Mouse (Mus musculus) intestine, postnatal 0 days (tissue): ENCODE measurements around the gene Nmnat1. TPM values are rescaled to one million over a fixed set of nuclear protein-coding genes. Genes with fewer than 3 reads are reported as not detected.

Experiments
- ATAC-seq: fragments of 200-750 bp; cut with Nextera tagmentation; 2 replicates; pipeline ENCODE4 v1.8.0; 2017; ENCODE audit warnings: mild to moderate bottlenecking, moderate TSS enrichment, moderate library complexity
- H3K27ac ChIP-seq: fragments of 300-500 bp; sonication (generic); 2 replicates; pipeline ENCODE4 v1.5.1; 2014; ENCODE audit warnings: mild to moderate bottlenecking, low read depth, low read length, moderate library complexity
- H3K27me3 ChIP-seq: fragments of 300-500 bp; sonication (generic); replicated peaks from 2 replicates; pipeline ENCODE4 v1.6.1; 2014; ENCODE audit warnings: low read length, mixed read lengths; ENCODE audit not compliant: control insufficient read depth, insufficient read depth
- H3K36me3 ChIP-seq: fragments of 300-500 bp; sonication (generic); 2 replicates; pipeline ENCODE4 v1.6.1; 2014; ENCODE audit warnings: mild to moderate bottlenecking, moderate library complexity; ENCODE audit not compliant: control insufficient read depth, insufficient read depth
- H3K4me1 ChIP-seq: fragments of 300-500 bp; sonication (generic); replicated peaks from 2 replicates; pipeline ENCODE4 v1.6.1; 2014; ENCODE audit warnings: antibody characterized with exemption, low read length, mixed read lengths; ENCODE audit not compliant: control insufficient read depth, insufficient read depth
- H3K4me2 ChIP-seq: fragments of 300-500 bp; sonication (generic); replicated peaks from 2 replicates; pipeline ENCODE4 v1.6.1; 2014; ENCODE audit warnings: low read depth, mild to moderate bottlenecking, moderate library complexity
- H3K4me3 ChIP-seq: fragments of 300-500 bp; sonication (generic); 2 replicates; pipeline ENCODE4 v1.5.1; 2014; ENCODE audit warnings: low read depth, low read length
- H3K9ac ChIP-seq: fragments of 300-500 bp; sonication (generic); 2 replicates; pipeline ENCODE4 v1.6.1; 2014; ENCODE audit warnings: mild to moderate bottlenecking, low read depth, low read length
- H3K9me3 ChIP-seq: fragments of 300-500 bp; sonication (generic); 2 replicates; pipeline ENCODE4 v1.6.1; 2016; ENCODE audit warnings: mixed run types; ENCODE audit not compliant: control insufficient read depth
- CTCF ChIP-seq: sonication (generic); IDR thresholded peaks from 2 replicates; pipeline ENCODE4 v1.5.1; 2016; ENCODE audit warnings: low read depth, mild to moderate bottlenecking, control low read depth, antibody characterized with exemption, moderate library complexity
- WGBS: fragments of 180-500 bp; shearing (Covaris S2); extraction: QIAGEN DNeasy Blood & Tissue Kit; methylation state at CpG from one replicate; pipeline ENCODE4 v1.1.7; 2014; 5-methylcytosine and 5-hydroxymethylcytosine counted together
- polyA plus RNA-seq: library from polyadenylated mRNA; unstranded; fragments of >200 nt; fragmentation: Nextera tagmentation; extraction: Ambion mirVana; gene quantifications from 2 replicates; pipeline ENCODE4 v1.2.1, GENCODE M21; 2015

Gene Nmnat1
- polyA plus RNA-seq, 1 experiment from 2014 or later = 10.8 TPM

DNA sequence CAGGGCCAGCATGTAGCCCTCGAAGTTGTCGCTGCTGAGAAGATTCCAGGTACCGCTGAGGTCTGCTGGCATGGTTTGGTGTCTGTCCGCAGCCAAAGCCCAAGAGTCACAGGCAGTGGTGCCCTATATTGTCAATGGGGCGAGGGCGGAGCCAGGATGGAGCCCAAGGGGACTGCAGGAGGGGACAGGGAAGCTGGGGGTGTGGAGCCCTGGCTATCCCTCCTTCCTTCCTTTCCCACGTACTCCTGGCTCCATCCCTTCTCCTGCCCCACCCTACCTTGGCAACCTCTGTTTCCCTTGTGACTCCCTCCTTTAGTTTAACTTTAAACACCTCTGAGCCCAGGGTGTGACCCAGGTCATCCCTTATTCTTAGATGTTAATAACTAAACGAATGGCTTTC, 30.1 kb downstream of the Nmnat1 start, which contains the start of gene Rbp7:
Gene Rbp7, minus strand, starts transcription at position 100 of the 400 bp plus-strand sequence.
- H3K4me1 ChIP-seq = no peaks in the 10 kb centered on the region
- no peak for ATAC-seq
- TF ChIP-seq CTCF = no peak
- WGBS = 48% methylated on average over 8 of the region's 8 CpGs
- no peaks in the 10 kb centered on the region for H3K36me3 ChIP-seq
- no peaks in the 10 kb centered on the region for H3K27me3 ChIP-seq
- H3K4me2 ChIP-seq = no peak within 1 kb of the TSS
- H3K9ac ChIP-seq = no peak within 1 kb of the TSS
- no peaks in the 10 kb centered on the region for H3K9me3 ChIP-seq
- no peak within 1 kb of the TSS for H3K27ac ChIP-seq
- no peak within 1 kb of the TSS for H3K4me3 ChIP-seq

DNA sequence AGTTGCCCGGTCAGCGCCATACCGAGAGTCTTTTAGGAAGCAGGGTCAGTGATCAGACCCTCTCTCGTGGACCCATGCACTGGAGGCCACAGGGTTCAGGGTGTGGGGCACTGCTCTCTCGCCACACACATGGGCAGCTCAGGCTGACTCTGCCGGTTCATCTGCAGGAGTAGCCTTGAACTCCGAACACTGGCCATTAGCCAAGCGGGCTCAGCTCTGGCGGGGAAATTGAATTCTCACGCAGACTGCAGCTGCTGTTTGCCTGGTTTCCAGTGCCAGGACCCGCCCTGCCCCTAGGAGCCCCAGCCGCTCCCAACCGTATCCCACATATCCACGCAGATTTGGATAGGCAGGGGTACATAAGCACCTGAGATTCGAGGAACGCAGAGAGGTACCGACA, 30.7 kb downstream of the Nmnat1 start:
- H3K36me3 ChIP-seq = no peaks in the 10 kb centered on the region
- no peak for TF ChIP-seq CTCF
- H3K4me2 ChIP-seq = no peak overlapping the region
- no peak for ATAC-seq
- H3K4me3 ChIP-seq = no peak overlapping the region
- no peaks in the 10 kb centered on the region for H3K9me3 ChIP-seq
- 62% methylated on average over 17 of the region's 17 CpGs for WGBS
- H3K4me1 ChIP-seq = no peaks in the 10 kb centered on the region
- no peak overlapping the region for H3K9ac ChIP-seq
- no peaks in the 10 kb centered on the region for H3K27me3 ChIP-seq
- no peak overlapping the region for H3K27ac ChIP-seq

- Histone ChIP-seq H3K36me3 (no peaks in the 10 kb centered on the region), H3K27me3 (no peaks in the 10 kb centered on the region), H3K4me1 (no peaks in the 10 kb centered on the region), H3K9ac (no peak overlapping the region), H3K9me3 (no peaks in the 10 kb centered on the region), H3K4me3 (no peak overlapping the region), H3K27ac (no peak overlapping the region), H3K4me2 (no peak overlapping the region)
- peak; percentile 71 for TF ChIP-seq CTCF
- 81% methylated on average over 4 of the region's 4 CpGs for WGBS
- no peak for ATAC-seq
Observed at GRCm38 (mm10) chr4:149453656-149454055, 31.3 kb downstream of the Nmnat1 start.

- Histone ChIP-seq H3K4me2 (no peak overlapping the region), H3K4me1 (no peaks in the 10 kb centered on the region), H3K36me3 (no peaks in the 10 kb centered on the region), H3K9ac (no peak overlapping the region), H3K9me3 (no peaks in the 10 kb centered on the region), H3K4me3 (no peak overlapping the region), H3K27ac (no peak overlapping the region), H3K27me3 (no peaks in the 10 kb centered on the region)
- 75% methylated on average over 3 of the region's 3 CpGs for WGBS
- no peak for ATAC-seq
- no peak for TF ChIP-seq CTCF
Observed at GRCm38 (mm10) chr4:149450636-149451035, 34.4 kb downstream of the Nmnat1 start.

- Histone ChIP-seq H3K27ac (peak overlapping the region; percentile 57; the same call in 1 of the 2 replicates), H3K4me3 (no peak overlapping the region), H3K4me2 (no peak overlapping the region), H3K36me3 (no peaks in the 10 kb centered on the region), H3K4me1 (no peaks in the 10 kb centered on the region), H3K9ac (no peak overlapping the region), H3K27me3 (no peaks in the 10 kb centered on the region), H3K9me3 (no peaks in the 10 kb centered on the region)
- no peak for ATAC-seq
- 91% methylated on average over 1 of the region's 1 CpGs for WGBS
- TF ChIP-seq CTCF = no peak
Observed at GRCm38 (mm10) chr4:149446309-149446708, 38.7 kb downstream of the Nmnat1 start.

DNA sequence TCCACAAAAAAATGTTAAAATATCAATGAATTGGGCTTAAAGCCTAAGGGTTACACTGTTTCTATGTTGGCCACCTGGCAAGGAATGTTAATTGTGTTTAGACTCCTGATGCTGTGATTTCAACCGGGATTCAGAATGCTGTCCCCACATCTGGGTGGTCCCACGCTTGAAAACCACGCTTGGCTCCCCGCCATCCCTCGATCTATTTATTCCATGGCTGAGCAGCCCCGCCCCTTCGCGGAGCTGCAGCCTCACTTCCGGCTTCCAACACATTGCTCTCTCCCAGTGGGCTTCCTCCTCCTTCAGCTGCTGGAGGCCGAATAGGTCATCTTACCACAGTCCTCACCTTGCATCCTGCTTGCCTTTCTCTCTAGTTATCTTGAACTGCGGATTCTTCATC, 39.1 kb downstream of the Nmnat1 start:
- Histone ChIP-seq H3K9me3 (no peaks in the 10 kb centered on the region), H3K9ac (no peak overlapping the region), H3K36me3 (no peaks in the 10 kb centered on the region), H3K4me1 (no peaks in the 10 kb centered on the region), H3K4me3 (no peak overlapping the region), H3K27me3 (no peaks in the 10 kb centered on the region), H3K4me2 (peak overlapping the region; percentile 54), H3K27ac (peak overlapping the region; percentile 68)
- peak; percentile 25; the same call in 1 of the 2 replicates for ATAC-seq
- WGBS = 7% methylated on average over 11 of the region's 11 CpGs
- TF ChIP-seq CTCF = no peak
